Mouse (Mus musculus) thymus, adult 18-20 months (tissue): ENCODE data around the gene Rps6ka5.

ENCODE experiments used
- DNase-seq, 2 experiments: peaks; one replicate each; pipeline ENCODE4 v3.0.0; 2022; ENCODE audit warnings: mixed read lengths in 2 of 2

The Rps6ka5 gene

GRCm38 (mm10) chr12:100726651-100727050 is at the start of gene Rps6ka5:
Gene Rps6ka5 (minus strand): TSS chr12:100726983.
- DNase-seq = no peak

- no peak for DNase-seq
Observed at GRCm38 (mm10) chr12:100775911-100776581, 49.3 kb upstream of the Rps6ka5 start.

- no peak for DNase-seq
Observed at GRCm38 (mm10) chr12:100775291-100775690, 48.5 kb upstream of the Rps6ka5 start.

DNA sequence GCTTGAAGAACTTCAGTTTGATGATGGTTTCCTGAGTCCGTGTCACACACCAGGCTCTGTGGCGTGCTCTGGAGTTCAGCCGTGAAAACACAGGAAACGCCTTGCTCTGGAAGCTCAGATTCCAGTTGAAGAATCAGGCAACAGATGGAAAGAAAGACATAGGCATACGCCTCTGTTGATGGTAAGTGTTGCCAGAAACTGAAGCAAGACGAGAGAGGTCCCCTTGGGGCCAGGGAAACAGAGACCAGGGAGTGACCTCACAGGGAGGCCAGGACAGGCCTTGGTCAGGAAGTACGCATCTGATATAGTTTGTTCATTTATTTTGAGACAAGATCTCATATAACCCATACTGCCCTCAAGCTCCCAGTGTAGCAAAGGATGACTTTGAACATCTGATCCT is 48.0 kb upstream of the Rps6ka5 start:
- no peak for DNase-seq

DNA sequence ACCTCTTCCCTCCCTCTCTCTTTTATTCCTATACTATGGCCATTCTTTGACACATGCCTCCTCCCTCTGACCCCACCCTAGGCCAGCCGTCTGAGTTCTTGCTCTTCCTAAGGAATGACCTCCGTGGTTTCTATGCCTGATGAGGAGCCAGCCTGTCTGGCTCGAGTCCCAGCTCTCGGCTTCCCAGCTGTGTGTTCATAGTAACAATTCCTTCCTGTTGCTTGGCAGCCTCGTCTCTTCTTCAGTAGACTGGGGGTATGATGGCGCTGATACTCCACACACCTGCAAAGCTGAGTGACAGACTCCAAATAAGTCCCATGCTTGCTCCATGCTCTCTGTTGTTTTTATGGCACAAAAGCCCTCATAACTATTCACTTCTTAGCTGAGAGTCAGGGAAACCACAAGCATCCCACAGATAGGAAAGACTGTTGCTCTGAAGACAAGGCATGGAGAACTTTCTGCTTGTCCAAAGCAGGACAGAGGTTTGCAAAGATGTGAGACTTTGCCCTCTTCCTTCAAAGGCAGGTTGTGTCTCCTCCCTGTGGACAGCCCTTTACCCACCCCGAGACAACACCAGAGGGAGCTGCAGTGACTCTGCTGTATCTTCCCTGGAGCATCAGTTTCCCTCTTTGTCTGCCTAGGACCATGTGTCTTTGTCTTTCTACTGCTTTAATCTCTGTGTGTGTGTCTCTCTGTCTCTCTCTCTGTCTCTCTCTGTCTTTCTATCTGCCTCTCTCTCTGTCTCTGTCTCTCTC is 45.6 kb upstream of the Rps6ka5 start:
- no peak for DNase-seq

- no peak for DNase-seq
Observed at GRCm38 (mm10) chr12:100770765-100771164, 44.0 kb upstream of the Rps6ka5 start.

DNA sequence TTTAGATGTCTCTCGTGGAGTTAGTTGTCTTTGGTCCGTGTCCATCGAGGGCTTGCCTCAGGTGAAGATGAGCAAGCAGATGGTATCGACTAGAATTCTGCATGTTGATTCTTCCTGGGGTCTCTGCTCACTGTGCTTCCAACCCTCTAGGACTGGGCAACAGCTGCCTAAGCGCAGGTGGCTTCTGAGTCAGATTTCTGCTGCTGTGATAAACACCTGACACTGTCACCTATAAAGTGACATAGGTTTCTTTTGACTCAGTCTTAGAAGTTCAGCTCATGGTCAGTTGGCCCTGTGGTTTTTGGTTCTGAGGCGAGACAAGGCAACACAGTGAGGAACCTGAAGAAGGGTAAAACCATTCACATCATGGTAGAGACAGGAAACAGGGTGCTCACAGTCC is 43.1 kb upstream of the Rps6ka5 start:
- DNase-seq = no peak

GRCm38 (mm10) chr12:100764329-100765018 is 37.7 kb upstream of the Rps6ka5 start:
- DNase-seq = no peak

GRCm38 (mm10) chr12:100762663-100763425 is 36.1 kb upstream of the Rps6ka5 start:
- DNase-seq = no peak

DNA sequence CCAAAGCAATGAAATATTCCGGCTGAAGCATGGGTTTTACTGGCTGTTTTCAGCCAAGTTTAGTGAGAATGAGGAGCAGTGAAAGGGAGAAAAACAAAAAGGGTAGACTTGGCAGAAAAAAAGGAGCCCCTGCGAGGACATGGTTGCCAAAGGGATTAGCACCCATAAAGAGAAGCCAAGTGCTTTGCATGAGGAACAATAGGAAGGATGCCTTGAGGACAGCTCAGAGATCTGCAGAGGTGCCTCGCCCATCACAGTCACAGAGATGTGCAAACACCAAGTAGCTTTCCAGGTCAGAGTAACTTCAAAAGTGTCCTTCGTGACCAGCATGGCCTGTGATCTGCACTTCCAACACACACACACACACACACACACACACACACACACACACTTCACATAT is 30.6 kb upstream of the Rps6ka5 start:
- DNase-seq = no peak

GRCm38 (mm10) chr12:100753716-100754115 is 26.9 kb upstream of the Rps6ka5 start:
- no peak for DNase-seq

DNA sequence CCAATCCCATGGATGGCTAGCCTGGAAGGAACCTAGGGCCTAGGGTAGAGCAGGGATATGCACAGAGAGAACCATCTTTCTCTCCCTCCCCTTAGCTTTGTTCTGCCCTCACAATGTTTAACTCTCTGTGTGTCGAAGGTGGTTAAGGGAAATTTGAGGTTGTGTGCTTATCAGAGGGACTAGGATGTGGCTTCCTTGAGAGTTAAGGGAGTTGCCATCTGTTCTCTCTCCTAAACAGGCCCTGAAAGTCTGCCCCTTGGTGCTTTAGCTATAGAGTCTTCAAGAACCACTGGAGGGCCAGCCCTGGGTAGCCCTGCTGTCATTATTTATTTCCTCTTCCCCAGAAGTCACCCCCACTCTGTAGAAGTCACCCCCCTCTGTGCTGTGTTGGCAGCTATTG is 26.2 kb upstream of the Rps6ka5 start:
- no peak for DNase-seq

DNA sequence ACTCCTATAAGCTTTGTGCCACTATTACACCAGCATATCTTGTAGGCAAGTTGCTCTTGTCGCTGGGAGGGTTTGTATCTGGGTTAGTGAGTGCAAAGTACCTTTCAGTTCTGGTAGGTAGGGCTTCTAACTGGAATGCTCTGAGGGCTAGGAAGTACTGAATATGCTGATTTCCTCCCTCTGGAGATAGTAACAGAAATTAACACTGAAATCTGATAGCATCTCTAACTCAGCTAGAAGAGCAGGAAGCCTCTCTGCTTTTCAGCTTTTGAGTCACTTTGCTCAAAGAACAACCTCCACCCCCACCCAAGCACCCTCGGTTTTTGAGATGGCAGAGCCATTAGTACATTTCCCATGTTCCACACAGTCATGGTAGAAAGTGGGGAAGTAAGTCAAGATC is 15.7 kb upstream of the Rps6ka5 start:
- no peak for DNase-seq

GRCm38 (mm10) chr12:100740313-100740712 is 13.5 kb upstream of the Rps6ka5 start:
- no peak for DNase-seq

DNA sequence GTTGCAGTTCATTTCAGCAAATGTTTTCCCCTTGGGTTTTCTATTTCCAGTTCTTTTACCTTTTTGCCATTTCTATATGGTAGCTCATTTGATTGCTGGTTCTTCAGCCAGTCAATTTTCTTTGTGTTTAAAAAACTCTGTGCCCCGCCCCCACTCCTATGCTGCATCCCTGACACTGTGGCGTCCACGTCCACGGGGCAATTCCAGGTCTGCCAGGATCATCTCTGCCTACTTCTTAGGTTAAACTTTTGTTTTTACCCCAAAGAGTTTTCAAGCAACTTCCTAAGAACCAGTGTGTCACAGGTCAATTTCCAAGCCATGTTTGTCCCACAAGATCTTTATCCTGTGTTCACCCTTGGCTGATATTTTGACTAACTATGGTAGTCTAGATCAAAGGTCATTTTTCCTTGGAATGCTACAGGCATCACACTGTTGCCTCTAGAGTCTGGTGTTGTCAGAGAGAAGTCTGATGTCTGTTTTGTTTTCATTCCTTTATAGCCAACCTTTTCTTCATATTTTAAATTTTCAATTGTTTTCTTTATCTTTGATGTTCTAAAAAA is 12.3 kb upstream of the Rps6ka5 start:
- DNase-seq = no peak

DNA sequence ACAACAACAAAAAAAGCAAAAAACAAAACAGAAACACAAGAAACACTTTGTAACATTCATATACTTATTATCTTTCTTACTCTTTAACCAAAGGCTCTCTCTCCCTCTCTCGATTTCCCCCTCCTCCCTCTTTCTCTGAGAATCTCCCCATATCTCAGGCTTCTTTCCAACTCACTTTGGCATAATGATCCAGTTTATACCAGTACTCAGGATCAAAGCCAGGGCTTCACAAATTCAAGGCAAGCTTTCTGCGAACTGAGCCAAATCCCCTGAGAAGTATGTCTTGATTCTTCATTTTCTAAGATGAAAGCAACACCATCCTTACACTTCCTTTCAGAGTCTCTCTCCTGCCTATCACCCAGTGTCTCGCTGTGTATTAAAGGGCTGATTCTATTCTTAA is 11.7 kb upstream of the Rps6ka5 start:
- no peak for DNase-seq

- DNase-seq = no peak
Observed at GRCm38 (mm10) chr12:100735581-100735980, 8.8 kb upstream of the Rps6ka5 start.

- DNase-seq = no peak
Observed at GRCm38 (mm10) chr12:100735156-100735555, 8.4 kb upstream of the Rps6ka5 start.

- DNase-seq = peak; percentile 13 to 29
Observed at GRCm38 (mm10) chr12:100728646-100729485, 2.1 kb upstream of the Rps6ka5 start.

DNA sequence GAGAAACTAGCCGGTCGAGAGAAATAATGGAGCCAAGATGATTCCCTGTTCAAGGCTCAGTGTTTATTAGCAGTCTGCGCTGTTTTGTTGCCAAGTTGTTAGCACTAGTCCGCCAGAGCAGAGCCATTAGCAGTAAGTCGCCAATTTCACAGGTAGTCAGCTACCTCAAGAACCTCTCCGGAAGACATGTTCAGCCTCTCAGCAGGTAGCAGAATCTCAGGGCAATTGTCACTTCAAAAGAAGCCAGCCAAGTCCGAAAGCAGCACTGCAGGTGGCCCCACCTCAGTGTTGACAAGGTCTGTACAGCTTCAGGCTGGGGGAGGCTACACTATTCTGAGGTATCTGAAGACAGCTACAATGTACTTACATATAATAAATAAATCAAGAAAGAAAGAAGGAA is 1.1 kb upstream of the Rps6ka5 start:
- DNase-seq = no peak

GRCm38 (mm10) chr12:100725458-100725786 is 1.4 kb downstream of the Rps6ka5 start:
- DNase-seq = no peak
